Mouse (Mus musculus): Measurements from ENCODE around the gene Rpl37. TPM values are rescaled to one million over a fixed set of nuclear protein-coding genes. Genes with fewer than 3 reads are reported as not detected.

The Rpl37 gene
- polyA plus RNA-seq (2015; fragmentation: Nextera tagmentation; extraction: Ambion mirVana), result 661 and 725 TPM in 2 replicates

DNA sequence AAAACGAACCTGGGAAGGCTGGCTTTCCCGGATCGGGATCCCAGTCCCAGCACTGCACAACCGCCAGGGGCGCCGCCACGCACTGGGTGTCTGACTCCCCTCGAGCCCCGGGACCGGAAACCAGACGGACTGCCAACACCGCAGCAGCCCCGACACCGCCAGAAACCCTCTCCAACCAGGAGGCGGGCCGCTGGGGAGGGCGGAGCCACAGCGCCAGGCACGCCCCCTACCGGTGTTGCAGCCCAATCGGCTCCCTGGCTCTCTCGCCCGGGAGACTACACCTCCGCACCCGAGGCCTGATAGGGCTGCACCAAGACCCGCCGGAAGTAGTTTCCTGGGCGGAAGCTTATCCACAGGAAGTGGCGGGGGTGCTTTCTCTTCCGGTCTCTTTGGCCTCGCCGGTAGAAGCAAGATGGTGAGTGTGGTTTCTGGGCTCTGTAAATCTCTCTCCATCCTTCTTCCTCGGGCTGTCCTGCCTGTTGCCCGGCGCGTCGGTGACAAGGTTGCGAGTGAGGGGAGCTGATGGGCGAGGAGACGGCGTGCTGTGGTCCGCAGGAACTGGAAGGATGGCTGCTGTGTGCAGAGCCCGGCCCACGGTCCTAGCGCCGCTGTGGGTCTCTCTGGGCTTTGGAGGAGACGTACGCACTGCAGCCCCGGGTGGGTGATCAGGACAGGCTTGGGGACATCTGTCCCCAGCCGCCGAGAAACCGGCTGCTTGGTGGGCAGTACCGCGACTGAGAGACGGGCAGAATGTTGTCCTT lies at the start of gene Rpl37:
Rpl37 (plus strand) TSS at position 376 of the 761 bp plus-strand sequence.
- Histone ChIP-seq H3K4me2 (replicated peaks; ENCODE audit: low read depth) (peak within 1 kb of the TSS; percentile 68), H3K27ac (replicated peaks) (peak within 1 kb of the TSS; percentile 92), H3K27me3 (ENCODE audit: control insufficient read depth, insufficient read depth, low read length) (no peaks in the 10 kb centered on the region), H3K36me3 (ENCODE audit: control insufficient read depth, insufficient read depth, low read length) (peaks cover 10% of the 10 kb centered on the region; the same call in 1 of the 2 replicates), H3K4me3 (ENCODE audit: low read depth, low read length) (peak within 1 kb of the TSS; percentile 92), H3K4me1 (replicated peaks; ENCODE audit: control insufficient read depth, insufficient read depth) (no peaks in the 10 kb centered on the region; the same call in 1 of the 2 replicates), H3K9ac (ENCODE audit: low read length) (peak within 1 kb of the TSS; percentile 98), H3K9me3 (ENCODE audit: control insufficient read depth, low read length) (no peaks in the 10 kb centered on the region)
- DNase-seq (ENCODE audit: low spot score) (peak; percentile 100), ATAC-seq (ENCODE audit: low FRiP score, low TSS enrichment) (peak; percentile 99)
- 0% methylated on average over 55 of the region's 55 CpGs for WGBS
- peak; percentile 81 for TF ChIP-seq CTCF (IDR thresholded peaks at IDR 0.05; ENCODE audit: low read depth)
- no peak for TF ChIP-seq EP300 (optimal IDR thresholded peaks at IDR 0.05)

DNA sequence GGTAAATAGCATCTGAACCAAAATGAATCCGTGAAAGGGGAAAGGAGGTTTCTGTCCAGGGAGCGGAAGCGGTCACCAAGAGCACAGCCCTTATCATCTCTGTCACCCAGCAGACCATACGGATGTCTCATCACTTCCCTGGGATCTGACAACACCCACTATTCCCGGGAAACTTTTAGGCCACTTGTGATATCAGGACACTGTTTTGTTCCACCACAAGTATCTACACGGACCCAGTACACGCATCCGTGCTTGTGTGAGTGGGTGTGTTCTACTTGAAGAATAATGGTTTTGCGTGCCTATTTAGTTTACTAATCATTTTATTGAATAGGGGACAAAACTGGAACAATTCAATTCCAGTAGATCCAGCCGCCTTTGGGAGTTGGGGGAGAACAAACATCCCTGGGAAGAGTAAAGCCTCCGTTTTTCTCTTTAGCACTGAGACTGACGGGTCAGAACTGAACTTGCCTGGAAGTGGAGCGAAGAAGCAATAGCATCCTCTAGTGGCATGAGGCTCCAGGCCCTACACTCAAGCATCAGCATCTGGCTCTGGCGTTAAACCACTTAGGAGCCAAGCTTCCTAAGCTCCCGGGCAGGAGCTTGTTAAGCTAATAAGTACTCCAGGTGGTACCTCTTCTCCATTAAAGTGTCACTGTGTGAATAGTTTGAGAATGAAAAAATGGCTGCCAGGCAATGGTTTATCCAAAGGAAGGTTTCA lies 47.5 kb upstream of the Rpl37 start:
- no peak overlapping the region for H3K4me3 ChIP-seq (ENCODE audit: low read depth, low read length)
- H3K36me3 ChIP-seq (ENCODE audit: control insufficient read depth, insufficient read depth, low read length), result no peaks in the 10 kb centered on the region
- DNase-seq (ENCODE audit: low spot score), result peak; percentile 26
- no peaks in the 10 kb centered on the region for H3K9me3 ChIP-seq (ENCODE audit: control insufficient read depth, low read length)
- no peak for ATAC-seq (ENCODE audit: low FRiP score, low TSS enrichment)
- H3K27ac ChIP-seq (replicated peaks), result no peak overlapping the region
- no peaks in the 10 kb centered on the region for H3K27me3 ChIP-seq (ENCODE audit: control insufficient read depth, insufficient read depth, low read length)
- H3K4me2 ChIP-seq (replicated peaks; ENCODE audit: low read depth), result no peak overlapping the region
- WGBS, result 52% methylated on average over 15 of the region's 15 CpGs
- H3K9ac ChIP-seq (ENCODE audit: low read length), result no peak overlapping the region
- no peaks in the 10 kb centered on the region for H3K4me1 ChIP-seq (replicated peaks; ENCODE audit: control insufficient read depth, insufficient read depth)
- TF ChIP-seq CTCF (IDR thresholded peaks at IDR 0.05; ENCODE audit: low read depth) (peak; percentile 84), EP300 (optimal IDR thresholded peaks at IDR 0.05) (no peak)

DNA sequence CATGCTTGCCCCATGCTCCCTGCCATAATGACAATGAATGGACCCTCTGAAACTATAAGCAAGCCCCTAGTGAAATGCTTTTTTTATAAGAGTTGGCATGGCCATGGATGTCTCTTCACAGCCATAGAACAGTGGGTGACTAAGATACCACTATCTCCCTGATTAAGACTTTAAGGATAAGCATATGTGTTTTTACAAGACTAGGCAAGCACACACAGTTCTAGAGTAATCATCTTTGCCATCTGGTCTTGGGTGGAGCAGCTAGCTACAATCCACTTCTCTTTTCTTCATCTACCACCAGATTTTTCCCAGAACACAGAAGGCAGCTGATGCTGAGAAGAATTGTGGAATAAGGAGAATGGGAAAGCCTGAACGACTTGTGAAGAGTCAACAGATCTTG lies 35.2 kb upstream of the Rpl37 start:
- Histone ChIP-seq H3K9me3 (ENCODE audit: control insufficient read depth, low read length) (no peaks in the 10 kb centered on the region), H3K27me3 (ENCODE audit: control insufficient read depth, insufficient read depth, low read length) (no peaks in the 10 kb centered on the region), H3K4me2 (replicated peaks; ENCODE audit: low read depth) (no peak overlapping the region), H3K27ac (replicated peaks) (no peak overlapping the region), H3K9ac (ENCODE audit: low read length) (no peak overlapping the region), H3K36me3 (ENCODE audit: control insufficient read depth, insufficient read depth, low read length) (no peaks in the 10 kb centered on the region), H3K4me3 (ENCODE audit: low read depth, low read length) (no peak overlapping the region), H3K4me1 (replicated peaks; ENCODE audit: control insufficient read depth, insufficient read depth) (no peaks in the 10 kb centered on the region)
- ATAC-seq (ENCODE audit: low FRiP score, low TSS enrichment) (no peak), DNase-seq (ENCODE audit: low spot score) (no peak)
- 77% methylated on average over 1 of the region's 1 CpGs for WGBS
- TF ChIP-seq EP300 (optimal IDR thresholded peaks at IDR 0.05), result no peak
- TF ChIP-seq CTCF (IDR thresholded peaks at IDR 0.05; ENCODE audit: low read depth), result no peak

GRCm38 (mm10) chr15:5086162-5086561 lies 30.3 kb upstream of the Rpl37 start:
- Histone ChIP-seq H3K4me1 (replicated peaks; ENCODE audit: control insufficient read depth, insufficient read depth) (no peaks in the 10 kb centered on the region), H3K27me3 (ENCODE audit: control insufficient read depth, insufficient read depth, low read length) (no peaks in the 10 kb centered on the region), H3K9me3 (ENCODE audit: control insufficient read depth, low read length) (no peaks in the 10 kb centered on the region), H3K27ac (replicated peaks) (no peak overlapping the region), H3K4me2 (replicated peaks; ENCODE audit: low read depth) (no peak overlapping the region), H3K4me3 (ENCODE audit: low read depth, low read length) (no peak overlapping the region), H3K9ac (ENCODE audit: low read length) (no peak overlapping the region), H3K36me3 (ENCODE audit: control insufficient read depth, insufficient read depth, low read length) (no peaks in the 10 kb centered on the region)
- no peak for TF ChIP-seq EP300 (optimal IDR thresholded peaks at IDR 0.05)
- peak; percentile 74 for TF ChIP-seq CTCF (IDR thresholded peaks at IDR 0.05; ENCODE audit: low read depth)
- ATAC-seq (ENCODE audit: low FRiP score, low TSS enrichment) (no peak), DNase-seq (ENCODE audit: low spot score) (no peak)
- 10% methylated on average over 2 of the region's 2 CpGs for whole genome bisulfite sequencing

- Histone ChIP-seq H3K4me3 (ENCODE audit: low read depth, low read length) (no peak overlapping the region), H3K27me3 (ENCODE audit: control insufficient read depth, insufficient read depth, low read length) (no peaks in the 10 kb centered on the region), H3K36me3 (ENCODE audit: control insufficient read depth, insufficient read depth, low read length) (no peaks in the 10 kb centered on the region), H3K4me2 (replicated peaks; ENCODE audit: low read depth) (no peak overlapping the region), H3K27ac (replicated peaks) (no peak overlapping the region), H3K9ac (ENCODE audit: low read length) (no peak overlapping the region), H3K9me3 (ENCODE audit: control insufficient read depth, low read length) (no peaks in the 10 kb centered on the region), H3K4me1 (replicated peaks; ENCODE audit: control insufficient read depth, insufficient read depth) (no peaks in the 10 kb centered on the region)
- no peak for TF ChIP-seq CTCF (IDR thresholded peaks at IDR 0.05; ENCODE audit: low read depth)
- TF ChIP-seq EP300 (optimal IDR thresholded peaks at IDR 0.05), result no peak
- ATAC-seq (ENCODE audit: low FRiP score, low TSS enrichment) (no peak), DNase-seq (ENCODE audit: low spot score) (no peak)
- 72% methylated on average over 7 of the region's 7 CpGs for WGBS
These were observed 27.4 kb upstream of the Rpl37 start for GRCm38 (mm10) chr15:5088850-5089608.

Data from stomach, postnatal 0 days (tissue).